In the genomic region with DNA sequence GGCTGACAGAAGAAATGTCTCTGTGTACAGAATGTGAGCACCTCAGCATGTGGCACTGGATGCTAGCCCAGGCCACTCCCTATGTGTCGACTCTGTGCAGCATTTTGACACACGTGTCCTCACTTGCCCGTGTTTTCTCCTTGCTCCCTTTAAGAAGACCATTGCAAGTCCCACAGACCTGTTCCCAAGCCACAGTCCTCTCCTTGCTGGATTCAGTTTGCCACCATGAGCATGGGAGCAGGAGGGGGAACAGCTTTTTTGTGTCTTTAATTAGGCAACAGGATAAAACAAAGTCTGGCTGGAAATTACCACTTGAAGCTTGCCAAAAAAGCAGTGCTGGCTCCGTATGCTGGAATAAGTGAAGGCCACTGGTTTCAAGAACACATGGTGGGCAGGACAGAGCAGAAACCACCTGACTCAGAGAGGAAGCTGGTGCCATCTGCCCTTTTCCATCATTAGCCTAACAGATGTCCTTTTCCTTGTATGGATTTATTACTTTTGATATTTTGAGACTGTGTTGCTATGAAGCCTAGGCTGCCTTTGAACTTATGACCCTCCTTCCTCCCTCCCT, we compare ENCODE assay signal across 7 mouse cellular contexts. TPM values are rescaled to one million over a fixed set of nuclear protein-coding genes. Genes with fewer than 3 reads are reported as not detected.
DNase-seq lines count a peak whose midpoint lies in the region.

No protein-coding gene starts in this region.

- DNase-seq in layer of hippocampus, adult 11-12 months (ENCODE audit: low spot score) = peak; percentile 51
- DNase-seq in layer of hippocampus, postnatal 25 days (ENCODE audit: extremely low spot score in 1 of 2, low spot score in 1 of 2) = no peak
- peak; percentile 55 for DNase-seq in adrenal gland, postnatal 14 days
- DNase-seq in cerebellum, adult 8-10 months = peak; percentile 80
- peak; percentile 32 to 38 for DNase-seq in layer of hippocampus, postnatal 36 days
- no peak for DNase-seq in right cerebral cortex, postnatal 36 days (ENCODE audit: low spot score in 2 of 2)
- no peak for DNase-seq in liver

RNA-seq across cellular contexts. Expression of gene Glod4, which starts 12.0 kb away (rescaled TPM):
- total RNA-seq in layer of hippocampus, postnatal 25 days (2021) = 10 to 100 TPM; 51.0 to 57.8 TPM
- 75.2 and 79.0 TPM in 2 replicates for total RNA-seq in adrenal gland, postnatal 14 days (2021)
- 10 to 100 TPM; 51.6 to 59.4 TPM for total RNA-seq in layer of hippocampus, postnatal 36 days (2021)

RNA-seq across cellular contexts. Expression of gene Mrm3, which starts 12.0 kb away (rescaled TPM):
- total RNA-seq in layer of hippocampus, postnatal 25 days (2021) = 10 to 100 TPM; 17.2 to 17.4 TPM
- total RNA-seq in adrenal gland, postnatal 14 days (2021) = 23.8 and 25.0 TPM in 2 replicates
- 10 to 100 TPM; 16.8 to 17.4 TPM for total RNA-seq in layer of hippocampus, postnatal 36 days (2021)

RNA-seq across cellular contexts. Expression of gene Gemin4, which starts 38.1 kb away (rescaled TPM):
- total RNA-seq in layer of hippocampus, postnatal 25 days (2021) = 10 to 100 TPM in 1 of 2 experiments, 1 to 10 TPM in 1; 7.2 to 11.7 TPM
- total RNA-seq in adrenal gland, postnatal 14 days (2021) = 6.0 and 7.1 TPM in 2 replicates
- total RNA-seq in layer of hippocampus, postnatal 36 days (2021) = 1 to 10 TPM; 6.5 to 8.2 TPM

RNA-seq across cellular contexts. Expression of gene Dbil5, which starts 38.1 kb away (rescaled TPM):
- 1 to 10 TPM; 1.2 to 1.4 TPM for total RNA-seq in layer of hippocampus, postnatal 25 days (2021)
- 1.3 TPM in 1 of 2 replicates, not detected in the other for total RNA-seq in adrenal gland, postnatal 14 days (2021)
- 1 to 10 TPM in 1 of 2 experiments, under 1 TPM in 1; 0.65 to 1.2 TPM for total RNA-seq in layer of hippocampus, postnatal 36 days (2021)

Comparison
In these comparisons a context has a peak if more than half of its experiments do, and no peak if none do; other contexts are left out.
1. DNase-seq: peak in layer of hippocampus, adult 11-12 months (single experiment), adrenal gland, postnatal 14 days (single experiment), cerebellum, adult 8-10 months (single experiment) and layer of hippocampus, postnatal 36 days (2 of 2); none in layer of hippocampus, postnatal 25 days (0 of 2), right cerebral cortex, postnatal 36 days (0 of 2) and liver (single experiment).